Comparison of ENCODE assay signal across 7 mouse cellular contexts in the genomic region with DNA sequence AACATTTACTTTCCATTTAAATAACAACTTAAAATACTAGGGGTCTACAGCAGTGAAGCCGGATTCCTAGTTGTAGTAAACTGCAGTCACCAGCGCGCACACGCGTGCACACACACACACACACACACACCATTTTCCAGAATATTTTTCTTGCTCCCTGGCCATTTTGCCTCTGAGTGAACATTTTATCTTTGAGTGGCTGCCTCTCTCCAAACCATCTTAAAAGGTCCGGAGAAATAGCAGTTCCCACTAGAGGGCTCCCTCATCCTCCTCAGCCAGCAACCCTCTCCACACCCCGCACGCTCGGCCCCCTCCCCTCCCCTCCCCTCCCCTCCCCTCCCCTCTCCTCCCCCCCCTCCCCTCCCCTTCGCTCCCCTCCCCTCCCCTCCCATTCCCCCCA. TPM values are rescaled to one million over a fixed set of nuclear protein-coding genes. Genes with fewer than 3 reads are reported as not detected.
DNase-seq lines count a peak whose midpoint lies in the region; ATAC-seq lines count a peak whose summit lies in the region.

No protein-coding gene starts in this region.

- H3K4me1 ChIP-seq in heart, embryonic 16.5 days (ENCODE audit: control insufficient read depth, insufficient read depth, low read length): no peaks in the 10 kb centered on the region
- H3K4me1 ChIP-seq in limb, embryonic 10.5 days: peaks cover 3% of the 10 kb centered on the region; the same call in 1 of the 2 replicates
- no peaks in the 10 kb centered on the region for H3K4me1 ChIP-seq in midbrain, embryonic 12.5 days

- H3K9me3 ChIP-seq in heart, embryonic 16.5 days (replicated peaks; ENCODE audit: control insufficient read depth, low read length): no peaks in the 10 kb centered on the region
- H3K9me3 ChIP-seq in limb, embryonic 10.5 days (replicated peaks): no peaks in the 10 kb centered on the region
- no peaks in the 10 kb centered on the region for H3K9me3 ChIP-seq in midbrain, embryonic 12.5 days

- H3K27ac ChIP-seq in heart, embryonic 16.5 days (ENCODE audit: low read length): no peak overlapping the region
- no peak overlapping the region for H3K27ac ChIP-seq in limb, embryonic 10.5 days
- peak overlapping the region; percentile 46; the same call in 1 of the 2 replicates for H3K27ac ChIP-seq in midbrain, embryonic 12.5 days (replicated peaks)

- WGBS in heart, embryonic 16.5 days: 17% methylated on average over 9 of the region's 10 CpGs
- 28% methylated on average over 7 of the region's 10 CpGs for WGBS in limb, embryonic 10.5 days
- 20% methylated on average over 9 of the region's 10 CpGs for WGBS in midbrain, embryonic 12.5 days

- DNase-seq in 3T3-L1 (ENCODE audit: low read depth, low spot score) (peak; percentile 73), 416B (ENCODE audit: low read depth) (peak; percentile 78)
- peak; percentile 26 to 58 for DNase-seq in cerebellum, postnatal 25 days
- peak; percentile 63 for DNase-seq in limb, embryonic 10.5 days (ENCODE audit: low spot score)
- no peak for DNase-seq in spleen, adult 18-20 months

- H3K9ac ChIP-seq in heart, embryonic 16.5 days (ENCODE audit: low read length): no peak overlapping the region
- no peak overlapping the region for H3K9ac ChIP-seq in midbrain, embryonic 12.5 days (replicated peaks)

- peak overlapping the region; percentile 56 for H3K4me2 ChIP-seq in heart, embryonic 16.5 days (ENCODE audit: low read depth, low read length)
- peak overlapping the region; percentile 33 for H3K4me2 ChIP-seq in midbrain, embryonic 12.5 days (replicated peaks)

- no peaks in the 10 kb centered on the region for H3K36me3 ChIP-seq in heart, embryonic 16.5 days (ENCODE audit: control insufficient read depth, insufficient read depth)
- H3K36me3 ChIP-seq in limb, embryonic 10.5 days: no peaks in the 10 kb centered on the region
- no peaks in the 10 kb centered on the region for H3K36me3 ChIP-seq in midbrain, embryonic 12.5 days

- no peaks in the 10 kb centered on the region for H3K27me3 ChIP-seq in heart, embryonic 16.5 days (ENCODE audit: control insufficient read depth, insufficient read depth, low read length)
- H3K27me3 ChIP-seq in limb, embryonic 10.5 days (ENCODE audit: low read depth, poor library complexity, severe bottlenecking): no peaks in the 10 kb centered on the region
- peaks cover 9% of the 10 kb centered on the region for H3K27me3 ChIP-seq in midbrain, embryonic 12.5 days

- no peak for ATAC-seq in heart, embryonic 16.5 days (replicated peaks; ENCODE audit: extremely low read depth, insufficient read depth, low FRiP score)
- peak; percentile 66 for ATAC-seq in midbrain, embryonic 12.5 days (ENCODE audit: low FRiP score, low read depth)

- H3K4me3 ChIP-seq in heart, embryonic 16.5 days (ENCODE audit: low read length): peak overlapping the region; percentile 27
- peak overlapping the region; percentile 40 for H3K4me3 ChIP-seq in limb, embryonic 10.5 days
- H3K4me3 ChIP-seq in midbrain, embryonic 12.5 days: peak overlapping the region; percentile 19

RNA-seq across cellular contexts. Expression of a gene that starts 25.7 kb away (rescaled TPM):
- polyA plus RNA-seq in heart, embryonic 16.5 days (2015; fragmentation: Nextera tagmentation; extraction: Ambion mirVana): 770 and 775 TPM in 2 replicates
- 830 and 926 TPM in 2 replicates for polyA plus RNA-seq in limb, embryonic 10.5 days (2016; fragmentation: Nextera tagmentation; extraction: Ambion mirVana)
- 921 and 956 TPM in 2 replicates for polyA plus RNA-seq in midbrain, embryonic 12.5 days (2016; fragmentation: Nextera tagmentation; extraction: Ambion mirVana)

Comparison
In these comparisons a context has a peak if more than half of its experiments do, and no peak if none do; other contexts are left out.
1. DNase-seq: peak in 3T3-L1 (single experiment), 416B (single experiment), cerebellum, postnatal 25 days (2 of 2) and limb, embryonic 10.5 days (single experiment); none in spleen, adult 18-20 months (0 of 2).
2. Peak in every context shown above with its lines, with median percentiles within 50 percentile points of each other: H3K4me3 ChIP-seq.